Comparison of ENCODE assay signal across 14 mouse cellular contexts in genomic region chr10:8482779-8483178, GRCm38 (mm10).
"Had no signal": no experiment of that assay in that cellular context is flagged by ENCODE, and none has a peak within 500 bp of the region (broad histone marks: within the 10 kb centered on the region; RNA-seq: fewer than 3 reads in every experiment).

No protein-coding gene starts in this region.

- DNase-seq: gastrocnemius, adult 2 months; gastrocnemius, postnatal 10 days; gastrocnemius, postnatal 25 days; heart, adult 2 months; heart, postnatal 14 days; heart, postnatal 4 days; kidney, adult 18-20 months; kidney, adult 8-10 months; kidney, postnatal 10 days; kidney, postnatal 25 days; kidney, postnatal 4 days; liver; liver, embryonic 13.5 days; liver, postnatal 0 days had no signal
